Mouse (Mus musculus) brain, embryonic 14.5 days (tissue): Measurements from ENCODE around the gene Gm6803.
"Not testable (repeated sequence)": the region's sequence is repeated elsewhere in the genome, so short reads cannot be mapped to it uniquely, and the experiment has no call there.

Experiments used
- CTCF ChIP-seq: fragments of 200-500 bp; IDR thresholded peaks from 2 replicates; pipeline ENCODE4 v1.5.1; 2012; ENCODE audit warnings: inconsistent platforms, mild to moderate bottlenecking, moderate library complexity, borderline replicate concordance; ENCODE audit not compliant: insufficient read depth, insufficient read length; ENCODE audit errors: extremely low read depth
- POLR2A ChIP-seq: fragments of 200-500 bp; IDR thresholded peaks from 2 replicates; pipeline ENCODE4 v1.6.1; 2012; ENCODE audit warnings: mild to moderate bottlenecking, inconsistent platforms, borderline replicate concordance; ENCODE audit not compliant: poor library complexity, insufficient read depth, insufficient read length, severe bottlenecking; ENCODE audit errors: extremely low read depth

- TF ChIP-seq POLR2A, CTCF: not testable (repeated sequence)
Observed at GRCm38 (mm10) chr12:88011548-88011947, 7.0 kb downstream of the Gm6803 start, which contains the start of gene Gm2075.
